Mouse (Mus musculus) cerebellum, adult 2 months (tissue): ENCODE measurements around the gene Armc6. TPM values are rescaled to one million over a fixed set of nuclear protein-coding genes. Genes with fewer than 3 reads are reported as not detected.

Experiments
- DNase-seq, 2 experiments: peaks; one replicate each; pipeline ENCODE4 v3.0.0; 2021
- H3K27ac ChIP-seq: fragments of 200-500 bp; 2 replicates; pipeline ENCODE4 v1.5.1; 2012; ENCODE audit warnings: low read length, control low read depth, inconsistent platforms; ENCODE audit not compliant: insufficient read depth
- H3K27me3 ChIP-seq: fragments of 200-500 bp; 2 replicates; pipeline ENCODE4 v1.6.1; 2012; ENCODE audit warnings: inconsistent platforms, mild to moderate bottlenecking, low read length, moderate library complexity; ENCODE audit not compliant: control insufficient read depth, insufficient read depth
- H3K4me1 ChIP-seq: fragments of 200-500 bp; 2 replicates; pipeline ENCODE4 v1.6.1; 2011; ENCODE audit warnings: low read length; ENCODE audit not compliant: control insufficient read depth, insufficient read depth
- H3K4me3 ChIP-seq: fragments of 200-500 bp; replicated peaks from 2 replicates; pipeline ENCODE3; 2011; ENCODE audit warnings: mild to moderate bottlenecking, low read depth, low read length, control low read depth; ENCODE audit not compliant: insufficient read depth
- CTCF ChIP-seq: fragments of 200-500 bp; IDR thresholded peaks from 2 replicates; pipeline ENCODE4 v1.5.1; 2011; ENCODE audit warnings: low read depth, mild to moderate bottlenecking, control low read depth, low read length, moderate library complexity, borderline replicate concordance; ENCODE audit not compliant: insufficient read depth
- POLR2A ChIP-seq: fragments of 200-500 bp; IDR thresholded peaks from 2 replicates; pipeline ENCODE4 v1.6.1; 2011; ENCODE audit warnings: low read length, control low read depth, borderline replicate concordance; ENCODE audit not compliant: insufficient read depth
- WGBS: fragments of 180-500 bp; shearing (Covaris S2); methylation state at CpG from one replicate; pipeline ENCODE4 v1.1.7; 2018; 5-methylcytosine and 5-hydroxymethylcytosine counted together
- polyA plus RNA-seq: library from polyadenylated mRNA; depleted of rRNA; stranded (reverse); fragments of >200 nt; gene quantifications from 2 replicates; pipeline ENCODE4 v1.2.3, GENCODE M21; 2012

Armc6 gene
- polyA plus RNA-seq, 1 experiment, result 45.8 TPM

- peaks cover 9% of the 10 kb centered on the region for H3K4me1 ChIP-seq
- no peak overlapping the region for H3K4me3 ChIP-seq
- no peak overlapping the region for H3K27ac ChIP-seq
- TF ChIP-seq POLR2A (no peak), CTCF (no peak)
- no peak for DNase-seq
- WGBS, result 77% methylated on average over 5 of the region's 5 CpGs
- no peaks in the 10 kb centered on the region for H3K27me3 ChIP-seq
These were observed 19.2 kb downstream of the Armc6 start for GRCm38 (mm10) chr8:70215092-70215491.

DNA sequence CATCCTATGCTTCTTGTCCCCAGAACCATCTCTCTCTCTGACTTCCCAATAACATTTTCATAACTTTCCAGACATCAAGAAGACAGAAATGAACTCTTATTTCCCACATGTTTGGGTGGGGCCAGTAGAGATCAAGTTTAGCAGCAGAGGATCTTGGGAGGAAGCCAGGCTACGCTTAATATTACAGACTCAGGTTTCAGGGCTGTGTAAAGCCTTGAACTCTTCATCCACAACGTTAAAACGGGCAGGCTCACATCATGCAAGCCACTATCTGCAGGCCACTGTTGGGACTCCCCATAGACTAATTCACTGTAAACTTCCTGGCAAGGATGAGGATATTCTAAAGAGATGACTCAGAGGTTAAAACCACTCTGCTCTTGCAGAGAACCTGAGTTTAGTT lies 19.9 kb downstream of the Armc6 start:
- Histone ChIP-seq H3K27me3 (no peaks in the 10 kb centered on the region), H3K4me1 (peaks cover 9% of the 10 kb centered on the region), H3K4me3 (no peak overlapping the region), H3K27ac (no peak overlapping the region)
- WGBS, result 71% methylated on average over 3 of the region's 3 CpGs
- no peak for DNase-seq
- TF ChIP-seq POLR2A (no peak), CTCF (no peak)

DNA sequence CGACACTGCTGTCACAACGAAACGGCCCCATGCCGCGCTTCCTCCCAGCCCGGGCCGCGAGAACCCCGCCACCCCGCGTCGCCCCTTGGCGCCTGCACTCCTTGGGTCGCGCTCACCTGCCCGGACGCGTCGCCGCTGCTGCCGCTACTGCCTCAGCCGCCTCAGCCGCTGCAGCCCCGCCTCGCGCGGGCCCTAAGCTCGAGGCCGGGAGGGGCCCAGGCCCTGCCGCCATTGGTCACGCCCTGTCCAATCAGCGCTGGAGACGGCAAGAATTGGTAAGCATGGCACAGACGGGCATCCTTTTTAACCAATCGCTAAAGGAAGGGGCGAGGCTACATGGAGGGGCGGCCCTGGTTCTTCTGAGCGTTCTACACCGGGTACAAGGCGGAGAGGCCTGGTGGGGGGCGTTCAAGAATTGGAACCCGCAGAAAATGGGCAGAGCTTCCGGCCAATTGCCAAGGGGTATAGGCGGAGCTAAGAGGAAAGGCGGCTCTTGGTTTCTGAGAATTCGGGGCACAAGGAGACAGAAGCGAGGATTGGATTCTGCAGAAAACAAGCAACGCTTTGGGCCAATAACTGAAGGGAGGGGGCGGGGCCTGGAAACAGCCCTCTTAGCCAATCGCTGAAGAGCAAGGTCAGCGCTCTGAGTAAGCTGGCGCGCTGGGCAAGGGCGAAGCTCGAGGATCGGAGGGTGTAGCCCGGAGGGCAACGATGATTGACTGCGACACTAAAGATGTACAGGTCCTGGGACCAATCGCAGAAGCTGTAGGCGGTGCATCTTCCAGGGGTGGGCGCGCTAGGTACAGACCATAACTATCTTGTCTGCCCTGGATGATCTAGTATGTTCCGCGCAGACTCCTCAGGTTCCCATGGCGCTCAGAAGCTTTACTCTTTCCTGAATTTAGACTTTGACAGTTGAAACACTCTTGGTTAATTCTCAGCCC lies 21.9 kb downstream of the Armc6 start, which contains the start of gene Slc25a42:
Slc25a42 (minus strand) TSS at position 194 of the 944 bp plus-strand sequence.
- under 1% methylated on average over 66 of the region's 66 CpGs for WGBS
- DNase-seq, result peak; percentile 98 to 100
- Histone ChIP-seq H3K27ac (peak within 1 kb of the TSS; percentile 40), H3K27me3 (no peaks in the 10 kb centered on the region), H3K4me3 (peak within 1 kb of the TSS; percentile 70), H3K4me1 (peaks cover 9% of the 10 kb centered on the region)
- no peak for TF ChIP-seq CTCF
- peak; percentile 89 for TF ChIP-seq POLR2A

DNA sequence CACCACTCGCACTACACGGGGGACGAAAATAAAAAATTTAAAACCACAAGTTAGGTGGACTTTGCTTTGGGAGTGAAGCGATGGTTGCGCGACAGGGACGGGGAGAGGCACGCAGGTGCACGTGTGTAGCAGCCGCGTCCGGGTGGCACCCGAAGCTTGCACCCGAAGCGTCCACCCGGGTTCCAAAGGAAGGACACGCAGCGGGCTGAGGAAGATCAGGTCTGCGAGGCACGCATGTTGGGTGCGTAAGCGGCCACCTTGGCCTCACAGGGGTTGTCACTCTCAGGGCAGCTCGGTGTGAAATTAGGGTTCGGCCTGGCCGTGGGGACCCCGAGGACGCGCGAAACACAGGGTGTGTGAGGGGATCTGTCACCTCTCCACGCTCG lies 22.5 kb downstream of the Armc6 start:
- TF ChIP-seq CTCF, result no peak
- no peak for TF ChIP-seq POLR2A
- WGBS, result 1% methylated on average over 31 of the region's 31 CpGs
- Histone ChIP-seq H3K27me3 (no peaks in the 10 kb centered on the region), H3K27ac (peak overlapping the region; percentile 40), H3K4me3 (peak overlapping the region; percentile 70), H3K4me1 (peaks cover 9% of the 10 kb centered on the region)
- no peak for DNase-seq

GRCm38 (mm10) chr8:70211275-70211674 lies 23.0 kb downstream of the Armc6 start:
- 55% methylated on average over 1 of the region's 1 CpGs for WGBS
- Histone ChIP-seq H3K4me3 (peak overlapping the region; percentile 70), H3K27me3 (no peaks in the 10 kb centered on the region), H3K4me1 (peaks cover 5% of the 10 kb centered on the region), H3K27ac (no peak overlapping the region)
- DNase-seq, result no peak
- no peak for TF ChIP-seq POLR2A
- no peak for TF ChIP-seq CTCF

- H3K4me1 ChIP-seq, result peaks cover 5% of the 10 kb centered on the region
- DNase-seq, result no peak
- H3K4me3 ChIP-seq, result no peak overlapping the region
- TF ChIP-seq CTCF, result no peak
- TF ChIP-seq POLR2A, result no peak
- 39% methylated on average over 8 of the region's 8 CpGs for WGBS
- no peaks in the 10 kb centered on the region for H3K27me3 ChIP-seq
- no peak overlapping the region for H3K27ac ChIP-seq
These were observed 23.7 kb downstream of the Armc6 start for GRCm38 (mm10) chr8:70210538-70210937.

GRCm38 (mm10) chr8:70208130-70208529 lies 26.1 kb downstream of the Armc6 start:
- Histone ChIP-seq H3K4me3 (no peak overlapping the region), H3K4me1 (peaks cover 9% of the 10 kb centered on the region), H3K27ac (no peak overlapping the region), H3K27me3 (no peaks in the 10 kb centered on the region)
- 81% methylated on average over 1 of the region's 1 CpGs for WGBS
- DNase-seq, result no peak
- TF ChIP-seq CTCF, result no peak
- TF ChIP-seq POLR2A, result no peak

- Histone ChIP-seq H3K27me3 (no peaks in the 10 kb centered on the region), H3K4me1 (peaks cover 37% of the 10 kb centered on the region)
These were observed 29.5 kb downstream of the Armc6 start for GRCm38 (mm10) chr8:70204757-70205156.

More at GRCm38 (mm10) chr8:70204757-70205156, 29.5 kb downstream of the Armc6 start:
- DNase-seq, result no peak
- TF ChIP-seq POLR2A (no peak), CTCF (no peak)
- 71% methylated on average over 1 of the region's 1 CpGs for WGBS
- no peak overlapping the region for H3K27ac ChIP-seq
- H3K4me3 ChIP-seq, result no peak overlapping the region
